Mouse (Mus musculus): ENCODE measurements at regions not wholly inside any gene's neighbourhood (a gene's known extent, or its start where the extent isn't known, plus 50 kb on each side); places are given as distances from the start of the nearest gene placed in this dataset.

DNA sequence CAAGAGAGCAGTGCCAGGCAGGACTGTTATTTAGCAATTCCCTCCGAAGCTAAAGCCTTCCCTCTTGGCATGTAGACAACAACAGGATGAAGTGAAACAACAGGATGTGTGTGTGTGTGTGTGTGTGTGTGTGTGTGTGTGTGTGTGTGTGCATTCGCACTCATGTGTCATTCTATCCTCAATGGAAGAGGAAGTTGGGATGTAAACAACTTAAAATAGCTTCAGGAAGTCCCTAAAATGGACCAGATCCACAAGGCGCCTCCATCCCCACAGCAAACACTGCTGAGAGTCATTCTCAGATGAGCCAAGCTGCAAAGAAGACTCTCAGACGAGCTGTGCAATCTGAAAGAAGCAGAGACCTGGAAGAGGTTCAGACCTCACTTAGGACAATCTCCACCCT lies 114.4 kb upstream of the Dock1 start:
- no peak for TF ChIP-seq CTCF (IDR thresholded peaks at IDR 0.05; ENCODE audit: low read depth, low read length)
- no peak for TF ChIP-seq POLR2A (IDR thresholded peaks at IDR 0.05; ENCODE audit: extremely low read depth, insufficient read depth, low read length)

Data from liver, adult 2 months (tissue).